Mouse (Mus musculus) liver, postnatal 0 days (tissue): ENCODE data around the gene Rgcc.

Source experiments
- CTCF ChIP-seq: sonication (generic); IDR thresholded peaks from 2 replicates; pipeline ENCODE4 v1.5.1; 2016; ENCODE audit warnings: antibody characterized with exemption, low read depth
- EP300 ChIP-seq: IDR thresholded peaks from 2 replicates; pipeline ENCODE4 v1.6.1; 2016; ENCODE audit warnings: antibody characterized with exemption, low read depth, mild to moderate bottlenecking

GRCm38 (mm10) chr14:79331936-79332335, 30.5 kb upstream of the Rgcc start:
- no peak for TF ChIP-seq CTCF
- no peak for TF ChIP-seq EP300
